Mouse (Mus musculus): ENCODE data around the gene Bpifc.

GRCm38 (mm10) chr10:86044066-86044465 is 32.4 kb upstream of the Bpifc start:
- no peak for TF ChIP-seq CTCF (IDR thresholded peaks at IDR 0.05; ENCODE audit: low read depth)
- TF ChIP-seq EP300 (optimal IDR thresholded peaks at IDR 0.05), result no peak
